ENCODE assay signal across 19 mouse cellular contexts in the genomic region with DNA sequence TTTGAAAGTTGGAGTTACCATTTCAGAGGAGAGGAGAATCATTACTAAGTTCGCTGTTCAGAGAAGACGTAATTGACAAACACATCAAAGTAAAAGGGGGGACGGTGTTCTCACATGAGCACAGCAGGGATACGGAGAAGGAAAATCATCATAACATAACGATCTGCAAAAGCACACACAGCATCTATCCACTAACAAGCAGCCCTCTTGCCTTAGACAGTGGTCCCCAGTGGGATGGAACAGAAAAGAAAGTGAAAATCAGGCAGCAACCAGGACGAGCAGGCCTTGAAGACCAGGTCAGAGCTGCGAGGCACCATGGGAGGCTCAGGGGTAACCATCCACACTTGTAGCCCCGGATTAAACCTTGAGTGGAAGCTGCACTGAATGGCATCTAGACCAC.
DNase-seq lines count a peak whose midpoint lies in the region; ATAC-seq and TF ChIP-seq lines count a peak whose summit lies in the region.
"Had no signal": no experiment of that assay in that cellular context is flagged by ENCODE, and none has a peak within 500 bp of the region (broad histone marks: within the 10 kb centered on the region; RNA-seq: fewer than 3 reads in every experiment).

No protein-coding gene starts in this region.

- peak; percentile 41; the same call in 1 of the 2 replicates for ATAC-seq in forebrain, embryonic 13.5 days
- ATAC-seq in midbrain, embryonic 12.5 days (ENCODE audit: low FRiP score, low read depth) = peak; percentile 38; the same call in 1 of the 2 replicates
- ATAC-seq in midbrain, postnatal 0 days (ENCODE audit: low FRiP score) = no peak
- ATAC-seq in midbrain, embryonic 15.5 days (replicated peaks) = 0 out of 2 replicates have a peak, but pooled peaks have one; percentile 34
- ATAC-seq in midbrain, embryonic 14.5 days (ENCODE audit: low FRiP score, low TSS enrichment) = no peak
- ATAC-seq in intestine, embryonic 15.5 days = no peak
- ATAC-seq: forebrain, embryonic 16.5 days had no signal

- H3K9me3 ChIP-seq in forebrain, embryonic 13.5 days (replicated peaks) = no peaks in the 10 kb centered on the region
- no peaks in the 10 kb centered on the region for H3K9me3 ChIP-seq in forebrain, embryonic 10.5 days
- no peaks in the 10 kb centered on the region for H3K9me3 ChIP-seq in midbrain, embryonic 12.5 days
- H3K9me3 ChIP-seq in midbrain, postnatal 0 days (ENCODE audit: low read length) = no peaks in the 10 kb centered on the region
- H3K9me3 ChIP-seq in midbrain, embryonic 15.5 days = no peaks in the 10 kb centered on the region
- H3K9me3 ChIP-seq in midbrain, embryonic 14.5 days (ENCODE audit: control insufficient read depth, low read length) = no peaks in the 10 kb centered on the region
- H3K9me3 ChIP-seq in intestine, embryonic 15.5 days = no peaks in the 10 kb centered on the region
- H3K9me3 ChIP-seq: embryonic facial prominence, embryonic 10.5 days; embryonic facial prominence, embryonic 12.5 days; forebrain, embryonic 12.5 days had no signal

- TF ChIP-seq POLR2A in brain, embryonic 14.5 days (IDR thresholded peaks at IDR 0.05; ENCODE audit: borderline replicate concordance, extremely low read depth, insufficient read depth, insufficient read length, poor library complexity, severe bottlenecking) = no peak

- no peak overlapping the region for H3K4me2 ChIP-seq in forebrain, embryonic 13.5 days
- no peak overlapping the region for H3K4me2 ChIP-seq in midbrain, embryonic 12.5 days (replicated peaks)
- no peak overlapping the region for H3K4me2 ChIP-seq in midbrain, postnatal 0 days (ENCODE audit: low read depth, low read length, poor library complexity, severe bottlenecking)
- no peak overlapping the region for H3K4me2 ChIP-seq in midbrain, embryonic 15.5 days
- no peak overlapping the region for H3K4me2 ChIP-seq in midbrain, embryonic 14.5 days (ENCODE audit: low read length)
- H3K4me2 ChIP-seq in intestine, embryonic 15.5 days (replicated peaks) = no peak overlapping the region
- H3K4me2 ChIP-seq: embryonic facial prominence, embryonic 12.5 days; forebrain, embryonic 12.5 days had no signal

- H3K36me3 ChIP-seq in forebrain, embryonic 13.5 days (ENCODE audit: poor library complexity, severe bottlenecking) = no peaks in the 10 kb centered on the region
- no peaks in the 10 kb centered on the region for H3K36me3 ChIP-seq in forebrain, embryonic 10.5 days (replicated peaks)
- H3K36me3 ChIP-seq in midbrain, embryonic 12.5 days = no peaks in the 10 kb centered on the region
- no peaks in the 10 kb centered on the region for H3K36me3 ChIP-seq in midbrain, postnatal 0 days (ENCODE audit: insufficient read depth, low read length)
- H3K36me3 ChIP-seq in midbrain, embryonic 15.5 days (replicated peaks) = no peaks in the 10 kb centered on the region
- H3K36me3 ChIP-seq in midbrain, embryonic 14.5 days (ENCODE audit: control insufficient read depth, insufficient read depth, low read length) = no peaks in the 10 kb centered on the region
- H3K36me3 ChIP-seq in intestine, embryonic 15.5 days = no peaks in the 10 kb centered on the region
- H3K36me3 ChIP-seq: embryonic facial prominence, embryonic 10.5 days; embryonic facial prominence, embryonic 12.5 days; forebrain, embryonic 12.5 days had no signal

- H3K4me1 ChIP-seq in forebrain, embryonic 13.5 days = no peaks in the 10 kb centered on the region
- H3K4me1 ChIP-seq in forebrain, embryonic 10.5 days = 0 out of 2 replicates have a peak, but pooled peaks cover 3% of the 10 kb centered on the region
- H3K4me1 ChIP-seq in midbrain, embryonic 12.5 days = no peaks in the 10 kb centered on the region; the same call in 1 of the 2 replicates
- H3K4me1 ChIP-seq in midbrain, postnatal 0 days (ENCODE audit: insufficient read depth, low read length) = no peaks in the 10 kb centered on the region
- H3K4me1 ChIP-seq in midbrain, embryonic 15.5 days = no peaks in the 10 kb centered on the region
- H3K4me1 ChIP-seq in midbrain, embryonic 14.5 days (ENCODE audit: control insufficient read depth, insufficient read depth, low read length) = no peaks in the 10 kb centered on the region
- H3K4me1 ChIP-seq in intestine, embryonic 15.5 days (replicated peaks) = no peaks in the 10 kb centered on the region
- H3K4me1 ChIP-seq: embryonic facial prominence, embryonic 10.5 days; embryonic facial prominence, embryonic 12.5 days; forebrain, embryonic 12.5 days had no signal

- 55% methylated on average over 8 of the region's 8 CpGs for WGBS in forebrain, embryonic 13.5 days
- 80% methylated on average over 8 of the region's 8 CpGs for WGBS in forebrain, embryonic 10.5 days
- WGBS in midbrain, embryonic 12.5 days = 72% methylated on average over 8 of the region's 8 CpGs
- WGBS in midbrain, postnatal 0 days = 61% methylated on average over 8 of the region's 8 CpGs
- WGBS in midbrain, embryonic 15.5 days = 57% methylated on average over 8 of the region's 8 CpGs
- WGBS in midbrain, embryonic 14.5 days = 65% methylated on average over 8 of the region's 8 CpGs
- WGBS in intestine, embryonic 15.5 days = 82% methylated on average over 8 of the region's 8 CpGs

- no peak overlapping the region for H3K9ac ChIP-seq in forebrain, embryonic 13.5 days
- no peak overlapping the region for H3K9ac ChIP-seq in midbrain, embryonic 12.5 days (replicated peaks)
- H3K9ac ChIP-seq in midbrain, postnatal 0 days (replicated peaks; ENCODE audit: low read length, poor library complexity, severe bottlenecking) = no peak overlapping the region
- no peak overlapping the region for H3K9ac ChIP-seq in midbrain, embryonic 15.5 days
- no peak overlapping the region for H3K9ac ChIP-seq in midbrain, embryonic 14.5 days (replicated peaks; ENCODE audit: low read length)
- H3K9ac ChIP-seq in intestine, embryonic 15.5 days = no peak overlapping the region
- H3K9ac ChIP-seq: embryonic facial prominence, embryonic 12.5 days; forebrain, embryonic 12.5 days had no signal

- no peak overlapping the region for H3K4me3 ChIP-seq in forebrain, embryonic 13.5 days
- H3K4me3 ChIP-seq in forebrain, embryonic 10.5 days = no peak overlapping the region
- no peak overlapping the region for H3K4me3 ChIP-seq in midbrain, embryonic 12.5 days
- no peak overlapping the region for H3K4me3 ChIP-seq in midbrain, postnatal 0 days (ENCODE audit: low read depth, low read length)
- H3K4me3 ChIP-seq in midbrain, embryonic 15.5 days = no peak overlapping the region
- H3K4me3 ChIP-seq in midbrain, embryonic 14.5 days (replicated peaks; ENCODE audit: low read depth, low read length) = no peak overlapping the region
- no peak overlapping the region for H3K4me3 ChIP-seq in intestine, embryonic 15.5 days (replicated peaks)
- H3K4me3 ChIP-seq: embryonic facial prominence, embryonic 10.5 days; embryonic facial prominence, embryonic 12.5 days; forebrain, embryonic 12.5 days had no signal

- no peak for DNase-seq in forebrain, embryonic 10.5 days (ENCODE audit: extremely low spot score, low spot score)
- no peak for DNase-seq in midbrain, postnatal 0 days (ENCODE audit: low spot score)
- DNase-seq in midbrain, embryonic 14.5 days = no peak
- peak; percentile 55 for DNase-seq in brain, embryonic 14.5 days (ENCODE audit: low read depth)
- DNase-seq: adrenal gland, adult 2 months; adrenal gland, postnatal 10 days; adrenal gland, postnatal 25 days; cerebellum, adult 11-12 months; cerebellum, adult 9-10 months; cerebellum, postnatal 10 days; cerebellum, postnatal 25 days had no signal

- no peak overlapping the region for H3K27ac ChIP-seq in forebrain, embryonic 13.5 days
- no peak overlapping the region for H3K27ac ChIP-seq in forebrain, embryonic 10.5 days
- H3K27ac ChIP-seq in midbrain, embryonic 12.5 days (replicated peaks) = 0 out of 2 replicates have a peak overlapping the region, but pooled peaks have one; percentile 15
- no peak overlapping the region for H3K27ac ChIP-seq in midbrain, postnatal 0 days (ENCODE audit: low read depth, low read length)
- H3K27ac ChIP-seq in midbrain, embryonic 15.5 days = no peak overlapping the region
- H3K27ac ChIP-seq in midbrain, embryonic 14.5 days (replicated peaks; ENCODE audit: low read depth, low read length) = no peak overlapping the region
- H3K27ac ChIP-seq in intestine, embryonic 15.5 days = no peak overlapping the region
- H3K27ac ChIP-seq: embryonic facial prominence, embryonic 10.5 days; embryonic facial prominence, embryonic 12.5 days; forebrain, embryonic 12.5 days had no signal

- no peaks in the 10 kb centered on the region for H3K27me3 ChIP-seq in forebrain, embryonic 13.5 days
- no peaks in the 10 kb centered on the region for H3K27me3 ChIP-seq in forebrain, embryonic 10.5 days (ENCODE audit: poor library complexity, severe bottlenecking)
- H3K27me3 ChIP-seq in midbrain, embryonic 12.5 days = no peaks in the 10 kb centered on the region
- no peaks in the 10 kb centered on the region for H3K27me3 ChIP-seq in midbrain, postnatal 0 days (ENCODE audit: insufficient read depth, low read length)
- no peaks in the 10 kb centered on the region for H3K27me3 ChIP-seq in midbrain, embryonic 15.5 days (replicated peaks)
- H3K27me3 ChIP-seq in midbrain, embryonic 14.5 days (ENCODE audit: control insufficient read depth, insufficient read depth, low read length) = no peaks in the 10 kb centered on the region
- H3K27me3 ChIP-seq in intestine, embryonic 15.5 days (replicated peaks) = no peaks in the 10 kb centered on the region
- H3K27me3 ChIP-seq: embryonic facial prominence, embryonic 12.5 days; forebrain, embryonic 12.5 days had no signal

- TF ChIP-seq CTCF in midbrain, postnatal 0 days (IDR thresholded peaks at IDR 0.05) = no peak
- no peak for TF ChIP-seq CTCF in brain, embryonic 14.5 days (IDR thresholded peaks at IDR 0.05; ENCODE audit: borderline replicate concordance, extremely low read depth, insufficient read depth, insufficient read length)

Comparison
In these comparisons a context has a peak if more than half of its experiments do, and no peak if none do; other contexts are left out.
1. ATAC-seq: peak in forebrain, embryonic 13.5 days (single experiment), midbrain, embryonic 12.5 days (single experiment) and midbrain, embryonic 15.5 days (single experiment); none in midbrain, postnatal 0 days (single experiment), midbrain, embryonic 14.5 days (single experiment) and intestine, embryonic 15.5 days (single experiment).